Mouse (Mus musculus) WW6 (cell line): ENCODE measurements around the gene Sec24d.

ENCODE experiments used
- DNase-seq: peaks from one replicate; pipeline ENCODE4 v3.0.0-alpha.2; 2013; ENCODE audit warnings: low read depth, low spot score

Gene Sec24d

GRCm38 (mm10) chr3:123266753-123267651, at the start of gene Sec24d:
Sec24d (plus strand) TSS chr3:123267455.
- peak; percentile 55 for DNase-seq

- DNase-seq, result peak; percentile 36
Measured at GRCm38 (mm10) chr3:123218646-123219045, 48.6 kb upstream of the Sec24d start.

GRCm38 (mm10) chr3:123227276-123227675, 40.0 kb upstream of the Sec24d start:
- DNase-seq, result no peak

GRCm38 (mm10) chr3:123231639-123232038, 35.6 kb upstream of the Sec24d start:
- DNase-seq, result no peak

- peak; percentile 7 for DNase-seq
Measured at GRCm38 (mm10) chr3:123234191-123234836, 32.9 kb upstream of the Sec24d start.

- no peak for DNase-seq
Measured at GRCm38 (mm10) chr3:123235495-123235894, 31.8 kb upstream of the Sec24d start.

GRCm38 (mm10) chr3:123235921-123236320, 31.3 kb upstream of the Sec24d start, which contains the start of gene Synpo2:
Synpo2 (minus strand) TSS chr3:123236149.
- peak; percentile 28 for DNase-seq

GRCm38 (mm10) chr3:123237039-123237438, 30.2 kb upstream of the Sec24d start:
- no peak for DNase-seq

GRCm38 (mm10) chr3:123237446-123237845, 29.8 kb upstream of the Sec24d start:
- no peak for DNase-seq

GRCm38 (mm10) chr3:123244376-123244775, 22.9 kb upstream of the Sec24d start:
- DNase-seq, result no peak

GRCm38 (mm10) chr3:123245646-123246045, 21.6 kb upstream of the Sec24d start:
- DNase-seq, result no peak

- peak; percentile 71 for DNase-seq
Measured at GRCm38 (mm10) chr3:123256181-123257101, 10.8 kb upstream of the Sec24d start.

- DNase-seq, result no peak
Measured at GRCm38 (mm10) chr3:123258709-123259108, 8.5 kb upstream of the Sec24d start.

- peak; percentile 16 for DNase-seq
Measured at GRCm38 (mm10) chr3:123264706-123265105, 2.5 kb upstream of the Sec24d start.

- no peak for DNase-seq
Measured at GRCm38 (mm10) chr3:123267741-123268201, 516 bp downstream of the Sec24d start.

GRCm38 (mm10) chr3:123282866-123283615, 15.8 kb downstream of the Sec24d start:
- no peak for DNase-seq

GRCm38 (mm10) chr3:123284284-123284683, 17.0 kb downstream of the Sec24d start:
- DNase-seq, result no peak

- DNase-seq, result no peak
Measured at GRCm38 (mm10) chr3:123285649-123286048, 18.4 kb downstream of the Sec24d start.

- DNase-seq, result no peak
Measured at GRCm38 (mm10) chr3:123288856-123289570, 21.8 kb downstream of the Sec24d start.

GRCm38 (mm10) chr3:123291670-123292069, 24.4 kb downstream of the Sec24d start:
- DNase-seq, result no peak
